Mouse (Mus musculus) v-Abl transformed pro-B cells (cell line): ENCODE results near the gene Shroom3.
"Not testable (repeated sequence)": the region's sequence is repeated elsewhere in the genome, so short reads cannot be mapped to it uniquely, and the experiment has no call there.

ENCODE experiments used
- in situ Hi-C, 2 experiments: fragments of 400-800 bp; cut with MboI; formaldehyde crosslinking; loops; one replicate each; pipeline ENCODE4 v1.15.1; 2025; ENCODE audit not compliant: unreplicated experiment in 2 of 2

Shroom3 gene

GRCm38 (mm10) chr5:92920984-92921383 is 237.7 kb downstream of the Shroom3 start:
- in situ Hi-C loops: no loop called here

GRCm38 (mm10) chr5:92921728-92922127 is 238.5 kb downstream of the Shroom3 start:
- in situ Hi-C loops: no loop called here

- in situ Hi-C loops: not testable (repeated sequence)
These were observed 239.7 kb downstream of the Shroom3 start for GRCm38 (mm10) chr5:92922981-92923380.

GRCm38 (mm10) chr5:92924851-92925477 is 241.7 kb downstream of the Shroom3 start:
- in situ Hi-C loops: no loop called here

GRCm38 (mm10) chr5:92927667-92928066 is 244.4 kb downstream of the Shroom3 start:
- in situ Hi-C loops: no loop called here

- in situ Hi-C loops: no loop called here
These were observed 247.3 kb downstream of the Shroom3 start for GRCm38 (mm10) chr5:92930557-92930956.

GRCm38 (mm10) chr5:92931298-92931697 is 248.1 kb downstream of the Shroom3 start:
- in situ Hi-C loops: no loop called here

- in situ Hi-C loops: no loop called here
These were observed 249.8 kb downstream of the Shroom3 start for GRCm38 (mm10) chr5:92933010-92933409.

GRCm38 (mm10) chr5:92933599-92934217 is 250.5 kb downstream of the Shroom3 start:
- in situ Hi-C loops: no loop called here

GRCm38 (mm10) chr5:92934269-92934939 is 251.2 kb downstream of the Shroom3 start:
- in situ Hi-C loops: no loop called here

GRCm38 (mm10) chr5:92935883-92936282 is 252.6 kb downstream of the Shroom3 start:
- in situ Hi-C loops: no loop called here

GRCm38 (mm10) chr5:92937701-92938100 is 254.5 kb downstream of the Shroom3 start:
- in situ Hi-C loops: no loop called here

GRCm38 (mm10) chr5:92939246-92939995 is 256.2 kb downstream of the Shroom3 start:
- in situ Hi-C loops: no loop called here

GRCm38 (mm10) chr5:92942166-92942565 is 258.9 kb downstream of the Shroom3 start:
- in situ Hi-C loops: no loop called here

GRCm38 (mm10) chr5:92942577-92942976 is 259.3 kb downstream of the Shroom3 start:
- in situ Hi-C loops: no loop called here

GRCm38 (mm10) chr5:92944867-92945266 is 261.6 kb downstream of the Shroom3 start:
- in situ Hi-C loops: no loop called here

GRCm38 (mm10) chr5:92948972-92949745 is 265.9 kb downstream of the Shroom3 start:
- in situ Hi-C loops: no loop called here

- in situ Hi-C loops: loop anchor here (10.0 to 25.0 kb wide), 4 partner anchors 374 to 638 kb away; partner anchors contain the start of gene Sdad1 (in 2 of the 2)
These were observed 267.3 kb downstream of the Shroom3 start for GRCm38 (mm10) chr5:92950583-92950982.

- in situ Hi-C loops: loop anchor here (10.0 to 25.0 kb wide), 4 partner anchors 374 to 639 kb away; partner anchors contain the start of gene Sdad1 (in 2 of the 2)
These were observed 267.8 kb downstream of the Shroom3 start for GRCm38 (mm10) chr5:92951079-92951478.

GRCm38 (mm10) chr5:92953865-92954264 is 270.6 kb downstream of the Shroom3 start:
- in situ Hi-C loops: loop anchor here (10.0 to 25.0 kb wide), 4 partner anchors 371 to 642 kb away; partner anchors contain the start of gene Sdad1 (in 2 of the 2)
